8 mouse cellular contexts compared by ENCODE assay signal in genomic region chr1:171238463-171238862, GRCm38 (mm10). TPM values are rescaled to one million over a fixed set of nuclear protein-coding genes. Genes with fewer than 3 reads are reported as not detected.
DNase-seq lines count a peak whose midpoint lies in the region; ATAC-seq and TF ChIP-seq lines count a peak whose summit lies in the region.

No protein-coding gene starts in this region.

- peak; percentile 76 for DNase-seq in forebrain, embryonic 11.5 days (ENCODE audit: low spot score)
- DNase-seq in thymus, adult 2 months = peak; percentile 51
- no peak for DNase-seq in thymus, adult 18-20 months
- DNase-seq in embryonic facial prominence, embryonic 11.5 days (ENCODE audit: low spot score) = peak; percentile 67
- DNase-seq in kidney, postnatal 10 days = peak; percentile 77
- peak; percentile 47 to 48 for DNase-seq in thymus, postnatal 36 days

- no peaks in the 10 kb centered on the region for H3K9me3 ChIP-seq in forebrain, embryonic 11.5 days (ENCODE audit: control insufficient read depth, low read length)
- H3K9me3 ChIP-seq in forebrain, embryonic 12.5 days = no peaks in the 10 kb centered on the region
- H3K9me3 ChIP-seq in embryonic facial prominence, embryonic 11.5 days (replicated peaks; ENCODE audit: control insufficient read depth, low read length) = no peaks in the 10 kb centered on the region

- TF ChIP-seq CTCF in thymus, adult 2 months (IDR thresholded peaks at IDR 0.05; ENCODE audit: borderline replicate concordance, control insufficient read depth, extremely low read depth, insufficient read depth, low read length, poor library complexity) = peak; percentile 71; the same call in 1 of the 2 replicates

- TF ChIP-seq POLR2A in thymus, adult 2 months (IDR thresholded peaks at IDR 0.05; ENCODE audit: control insufficient read depth, extremely low read depth, insufficient read depth, low read length, poor library complexity) = no peak

- H3K4me1 ChIP-seq in forebrain, embryonic 11.5 days (replicated peaks; ENCODE audit: control insufficient read depth, insufficient read depth, low read length) = no peaks in the 10 kb centered on the region
- H3K4me1 ChIP-seq in forebrain, embryonic 12.5 days = no peaks in the 10 kb centered on the region
- H3K4me1 ChIP-seq in thymus, adult 2 months (replicated peaks; ENCODE audit: control insufficient read depth, insufficient read depth, low read length) = 0 out of 2 replicates have a peak, but pooled peaks cover 2% of the 10 kb centered on the region
- H3K4me1 ChIP-seq in embryonic facial prominence, embryonic 11.5 days (ENCODE audit: control insufficient read depth, insufficient read depth, low read length) = no peaks in the 10 kb centered on the region

- H3K27ac ChIP-seq in forebrain, embryonic 11.5 days (ENCODE audit: low read depth, low read length) = no peak overlapping the region
- no peak overlapping the region for H3K27ac ChIP-seq in forebrain, embryonic 12.5 days
- no peak overlapping the region for H3K27ac ChIP-seq in thymus, adult 2 months (ENCODE audit: control insufficient read depth, insufficient read depth, low read length)
- no peak overlapping the region for H3K27ac ChIP-seq in embryonic facial prominence, embryonic 11.5 days (replicated peaks; ENCODE audit: low read depth, low read length)

- H3K4me3 ChIP-seq in forebrain, embryonic 11.5 days (ENCODE audit: low read depth, low read length) = no peak overlapping the region
- H3K4me3 ChIP-seq in forebrain, embryonic 12.5 days (replicated peaks) = no peak overlapping the region
- no peak overlapping the region for H3K4me3 ChIP-seq in thymus, adult 2 months (ENCODE audit: control insufficient read depth, insufficient read depth, low read length)
- H3K4me3 ChIP-seq in embryonic facial prominence, embryonic 11.5 days (ENCODE audit: low read depth, low read length) = no peak overlapping the region

- no peak overlapping the region for H3K4me2 ChIP-seq in forebrain, embryonic 11.5 days (ENCODE audit: low read depth, low read length, severe bottlenecking)
- H3K4me2 ChIP-seq in forebrain, embryonic 12.5 days = no peak overlapping the region
- H3K4me2 ChIP-seq in embryonic facial prominence, embryonic 11.5 days (ENCODE audit: low read depth, low read length) = no peak overlapping the region

- H3K36me3 ChIP-seq in forebrain, embryonic 11.5 days (ENCODE audit: control insufficient read depth, insufficient read depth, low read length) = peaks cover 16% of the 10 kb centered on the region; the same call in 1 of the 2 replicates
- peaks cover 91% of the 10 kb centered on the region for H3K36me3 ChIP-seq in forebrain, embryonic 12.5 days (replicated peaks)
- peaks cover 76% of the 10 kb centered on the region for H3K36me3 ChIP-seq in thymus, adult 2 months (ENCODE audit: control insufficient read depth, insufficient read depth, low read length)
- H3K36me3 ChIP-seq in embryonic facial prominence, embryonic 11.5 days (replicated peaks; ENCODE audit: control insufficient read depth, insufficient read depth, low read depth, low read length) = peaks cover 20% of the 10 kb centered on the region; the same call in 1 of the 2 replicates

- H3K27me3 ChIP-seq in forebrain, embryonic 11.5 days (ENCODE audit: control insufficient read depth, insufficient read depth, low read length) = no peaks in the 10 kb centered on the region
- no peaks in the 10 kb centered on the region for H3K27me3 ChIP-seq in forebrain, embryonic 12.5 days
- no peaks in the 10 kb centered on the region for H3K27me3 ChIP-seq in thymus, adult 2 months (ENCODE audit: control insufficient read depth, insufficient read depth, low read length)
- no peaks in the 10 kb centered on the region for H3K27me3 ChIP-seq in embryonic facial prominence, embryonic 11.5 days (ENCODE audit: control insufficient read depth, insufficient read depth, low read length)

- no peak overlapping the region for H3K9ac ChIP-seq in forebrain, embryonic 11.5 days (ENCODE audit: low read length)
- no peak overlapping the region for H3K9ac ChIP-seq in forebrain, embryonic 12.5 days
- no peak overlapping the region for H3K9ac ChIP-seq in embryonic facial prominence, embryonic 11.5 days (replicated peaks; ENCODE audit: low read length)

- 73% methylated on average over 14 of the region's 14 CpGs for WGBS in forebrain, embryonic 11.5 days
- 75% methylated on average over 14 of the region's 14 CpGs for WGBS in forebrain, embryonic 12.5 days
- WGBS in thymus, adult 2 months = 80% methylated on average over 14 of the region's 14 CpGs
- 69% methylated on average over 14 of the region's 14 CpGs for WGBS in embryonic facial prominence, embryonic 11.5 days

- no peak for ATAC-seq in forebrain, embryonic 11.5 days (replicated peaks; ENCODE audit: low FRiP score)
- no peak for ATAC-seq in forebrain, embryonic 12.5 days (ENCODE audit: low FRiP score)
- ATAC-seq in embryonic facial prominence, embryonic 11.5 days (replicated peaks; ENCODE audit: insufficient number of reproducible peaks, low FRiP score, low TSS enrichment, low read depth) = no peak
- peak; percentile 86 for ATAC-seq in megakaryocyte-erythroid progenitor cell, adult 5-6 weeks (replicated peaks; ENCODE audit: low FRiP score, low TSS enrichment, poor library complexity, severe bottlenecking)

RNA-seq across cellular contexts. Expression of gene Fcer1g, which starts 4.3 kb away (rescaled TPM):
- polyA plus RNA-seq in forebrain, embryonic 11.5 days (2014; fragmentation: Nextera tagmentation; extraction: Ambion mirVana) = 18.4 and 18.6 TPM in 2 replicates
- 12.6 and 15.3 TPM in 2 replicates for polyA plus RNA-seq in forebrain, embryonic 12.5 days (2016; fragmentation: Nextera tagmentation; extraction: Ambion mirVana)
- polyA plus RNA-seq in thymus, adult 2 months (2012; rRNA removed) = 127 and 138 TPM in 2 replicates
- polyA plus RNA-seq in embryonic facial prominence, embryonic 11.5 days (2014; fragmentation: Nextera tagmentation; extraction: Ambion mirVana) = 19.9 and 22.0 TPM in 2 replicates
- 3.7 and 9.1 TPM in 2 replicates for total RNA-seq in megakaryocyte-erythroid progenitor cell, adult 5-6 weeks (2014; fragmentation: Nextera tagmentation)
- total RNA-seq in megakaryocyte-erythroid progenitor cell, adult 5-6 weeks (2017) = 11.9 and 14.3 TPM in 2 replicates

RNA-seq across cellular contexts. Expression of gene Adamts4, which starts 11.8 kb away (rescaled TPM):
- 6.6 and 7.1 TPM in 2 replicates for polyA plus RNA-seq in forebrain, embryonic 11.5 days (2014; fragmentation: Nextera tagmentation; extraction: Ambion mirVana)
- polyA plus RNA-seq in forebrain, embryonic 12.5 days (2016; fragmentation: Nextera tagmentation; extraction: Ambion mirVana) = 8.9 TPM in 2 replicates
- polyA plus RNA-seq in thymus, adult 2 months (2012; rRNA removed) = 0.73 and 0.90 TPM in 2 replicates
- polyA plus RNA-seq in embryonic facial prominence, embryonic 11.5 days (2014; fragmentation: Nextera tagmentation; extraction: Ambion mirVana) = 5.1 and 6.1 TPM in 2 replicates
- 0.11 TPM in 1 of 2 replicates, not detected in the other for total RNA-seq in megakaryocyte-erythroid progenitor cell, adult 5-6 weeks (2014; fragmentation: Nextera tagmentation)
- total RNA-seq in megakaryocyte-erythroid progenitor cell, adult 5-6 weeks (2017) = not detected in 2 replicates

RNA-seq across cellular contexts. Expression of gene Ndufs2, which starts 12.7 kb away (rescaled TPM):
- polyA plus RNA-seq in forebrain, embryonic 11.5 days (2014; fragmentation: Nextera tagmentation; extraction: Ambion mirVana) = 257 and 264 TPM in 2 replicates
- polyA plus RNA-seq in forebrain, embryonic 12.5 days (2016; fragmentation: Nextera tagmentation; extraction: Ambion mirVana) = 209 and 213 TPM in 2 replicates
- 131 and 154 TPM in 2 replicates for polyA plus RNA-seq in thymus, adult 2 months (2012; rRNA removed)
- polyA plus RNA-seq in embryonic facial prominence, embryonic 11.5 days (2014; fragmentation: Nextera tagmentation; extraction: Ambion mirVana) = 266 and 272 TPM in 2 replicates
- 273 and 313 TPM in 2 replicates for total RNA-seq in megakaryocyte-erythroid progenitor cell, adult 5-6 weeks (2014; fragmentation: Nextera tagmentation)
- total RNA-seq in megakaryocyte-erythroid progenitor cell, adult 5-6 weeks (2017) = 280 and 331 TPM in 2 replicates

RNA-seq across cellular contexts. Expression of gene Apoa2, which starts 13.6 kb away (rescaled TPM):
- polyA plus RNA-seq in forebrain, embryonic 11.5 days (2014; fragmentation: Nextera tagmentation; extraction: Ambion mirVana) = 1.6 and 1.9 TPM in 2 replicates
- 1.5 and 2.6 TPM in 2 replicates for polyA plus RNA-seq in forebrain, embryonic 12.5 days (2016; fragmentation: Nextera tagmentation; extraction: Ambion mirVana)
- polyA plus RNA-seq in thymus, adult 2 months (2012; rRNA removed) = 1.8 and 49.4 TPM in 2 replicates
- polyA plus RNA-seq in embryonic facial prominence, embryonic 11.5 days (2014; fragmentation: Nextera tagmentation; extraction: Ambion mirVana) = 3.5 and 3.7 TPM in 2 replicates
- total RNA-seq in megakaryocyte-erythroid progenitor cell, adult 5-6 weeks (2014; fragmentation: Nextera tagmentation) = 3.8 TPM in 1 of 2 replicates, not detected in the other
- not detected in 2 replicates for total RNA-seq in megakaryocyte-erythroid progenitor cell, adult 5-6 weeks (2017)

RNA-seq across cellular contexts. Expression of gene Tomm40l, which starts 16.1 kb away (rescaled TPM):
- 31.6 and 39.2 TPM in 2 replicates for polyA plus RNA-seq in forebrain, embryonic 11.5 days (2014; fragmentation: Nextera tagmentation; extraction: Ambion mirVana)
- 29.4 and 31.6 TPM in 2 replicates for polyA plus RNA-seq in forebrain, embryonic 12.5 days (2016; fragmentation: Nextera tagmentation; extraction: Ambion mirVana)
- polyA plus RNA-seq in thymus, adult 2 months (2012; rRNA removed) = 34.7 and 34.9 TPM in 2 replicates
- 20.2 and 29.9 TPM in 2 replicates for polyA plus RNA-seq in embryonic facial prominence, embryonic 11.5 days (2014; fragmentation: Nextera tagmentation; extraction: Ambion mirVana)
- 22.3 and 46.9 TPM in 2 replicates for total RNA-seq in megakaryocyte-erythroid progenitor cell, adult 5-6 weeks (2014; fragmentation: Nextera tagmentation)
- 25.0 and 33.7 TPM in 2 replicates for total RNA-seq in megakaryocyte-erythroid progenitor cell, adult 5-6 weeks (2017)

Comparison
In these comparisons a context has a peak if more than half of its experiments do, and no peak if none do; other contexts are left out.
1. DNase-seq: peak in forebrain, embryonic 11.5 days (single experiment), thymus, adult 2 months (single experiment), embryonic facial prominence, embryonic 11.5 days (single experiment), kidney, postnatal 10 days (single experiment) and thymus, postnatal 36 days (2 of 2); none in thymus, adult 18-20 months (0 of 2).